Mouse (Mus musculus): ENCODE measurements around the gene Tmem176a. TPM values are rescaled to one million over a fixed set of nuclear protein-coding genes. Genes with fewer than 3 reads are reported as not detected.
A peak's percentile ranks its signal among the peaks of the same experiment; 100 is the strongest.
"Not testable (repeated sequence)": the region's sequence is repeated elsewhere in the genome, so short reads cannot be mapped to it uniquely, and the experiment has no call there.

Tmem176a gene
- polyA plus RNA-seq, 1 experiment from 2014 or later: 227 TPM

DNA sequence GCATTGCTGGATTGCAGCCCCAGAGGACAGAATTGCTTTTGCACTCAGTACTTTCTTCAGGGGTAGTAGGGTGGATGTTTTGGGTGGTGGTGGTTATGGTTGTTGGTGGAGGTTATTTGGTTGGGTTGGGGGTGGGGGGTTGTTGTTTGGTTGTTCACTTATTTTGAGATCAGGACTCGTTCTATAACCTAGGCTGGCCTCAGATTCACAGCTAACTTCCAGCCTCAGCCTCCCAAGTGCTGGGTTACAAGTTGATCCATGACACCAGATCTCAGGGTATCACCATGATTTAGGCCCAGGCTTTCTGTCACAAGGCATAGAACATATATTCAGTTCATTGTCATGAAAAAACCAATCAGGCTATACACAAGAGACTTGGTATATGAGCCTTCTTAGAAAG is 20.1 kb downstream of the Tmem176a start:
- Histone ChIP-seq H3K4me1 (ENCODE audit: insufficient read depth, low read length) (peaks cover 18% of the 10 kb centered on the region; the same call in 1 of the 2 replicates), H3K9ac (replicated peaks; ENCODE audit: low read length) (no peak overlapping the region), H3K36me3 (ENCODE audit: insufficient read depth, low read length) (no peaks in the 10 kb centered on the region), H3K27me3 (ENCODE audit: insufficient read depth, low read length) (no peaks in the 10 kb centered on the region), H3K4me3 (ENCODE audit: low read length) (no peak overlapping the region), H3K27ac (ENCODE audit: low read length) (no peak overlapping the region), H3K9me3 (ENCODE audit: low read length) (no peaks in the 10 kb centered on the region), H3K4me2 (replicated peaks; ENCODE audit: low read depth, low read length) (no peak overlapping the region)
- ATAC-seq (ENCODE audit: low FRiP score, low TSS enrichment): no peak
- WGBS: 86% methylated on average over 1 of the region's 1 CpGs

DNA sequence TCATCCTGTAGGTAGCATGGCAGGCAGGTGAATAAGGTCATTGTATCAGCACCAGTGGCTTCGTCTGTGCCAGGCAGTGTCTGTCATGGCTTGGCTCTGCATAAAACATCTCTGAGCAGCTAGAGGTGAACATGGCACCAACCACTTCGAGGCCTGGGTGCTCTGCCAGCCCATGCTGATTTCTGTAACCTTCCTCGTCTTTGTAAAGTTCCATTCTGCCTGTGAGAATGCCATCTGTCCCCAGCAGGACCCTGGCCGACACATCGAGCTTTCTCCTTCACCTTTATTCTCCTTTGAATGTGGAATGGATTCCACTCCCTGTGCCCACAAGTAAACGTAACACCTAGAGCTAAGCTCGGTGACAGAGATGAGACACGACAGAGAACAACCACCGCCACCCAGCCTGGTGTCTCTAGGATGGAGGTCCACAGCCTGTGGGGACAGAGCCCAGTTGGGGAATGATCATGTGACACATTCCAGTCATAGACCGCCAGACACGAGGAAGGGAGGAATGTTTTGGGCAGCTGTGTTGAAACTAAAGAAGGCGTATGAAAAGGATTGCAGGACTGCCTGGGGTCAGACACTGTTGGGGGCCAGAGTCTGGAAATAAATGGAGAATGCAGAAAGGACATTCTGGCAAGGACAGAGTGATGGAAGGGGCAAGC is 21.0 kb downstream of the Tmem176a start:
- Histone ChIP-seq H3K4me3 (ENCODE audit: low read length) (no peak overlapping the region), H3K9ac (replicated peaks; ENCODE audit: low read length) (no peak overlapping the region), H3K36me3 (ENCODE audit: insufficient read depth, low read length) (no peaks in the 10 kb centered on the region), H3K9me3 (ENCODE audit: low read length) (no peaks in the 10 kb centered on the region), H3K27me3 (ENCODE audit: insufficient read depth, low read length) (no peaks in the 10 kb centered on the region), H3K27ac (ENCODE audit: low read length) (peak overlapping the region; percentile 6; the same call in 1 of the 2 replicates), H3K4me1 (ENCODE audit: insufficient read depth, low read length) (peaks cover 18% of the 10 kb centered on the region; the same call in 1 of the 2 replicates), H3K4me2 (replicated peaks; ENCODE audit: low read depth, low read length) (no peak overlapping the region)
- ATAC-seq (ENCODE audit: low FRiP score, low TSS enrichment): peak; percentile 33; the same call in 1 of the 2 replicates
- 65% methylated on average over 12 of the region's 12 CpGs for WGBS

DNA sequence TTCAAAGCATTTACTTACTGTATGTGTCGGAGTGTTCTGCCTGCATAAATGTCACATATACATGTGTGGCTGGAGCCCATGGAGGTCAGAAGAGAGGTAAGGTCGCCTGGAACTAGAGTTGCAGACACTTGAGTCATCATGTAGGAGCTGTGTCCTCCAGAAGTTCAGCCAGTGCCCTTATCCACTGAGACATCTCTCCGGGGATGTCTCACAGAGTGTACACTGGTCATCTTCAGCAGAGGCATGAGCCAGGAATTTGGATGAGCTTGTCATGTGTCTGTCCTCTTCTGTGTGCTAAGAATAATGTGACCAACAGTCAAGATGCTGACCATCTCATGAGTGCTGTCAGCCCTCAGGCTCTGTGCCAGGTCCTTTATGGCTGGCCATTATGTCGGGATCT is 22.1 kb downstream of the Tmem176a start:
- Histone ChIP-seq H3K4me1 (ENCODE audit: insufficient read depth, low read length) (peaks cover 19% of the 10 kb centered on the region; the same call in 1 of the 2 replicates), H3K9me3 (ENCODE audit: low read length) (no peaks in the 10 kb centered on the region), H3K4me2 (replicated peaks; ENCODE audit: low read depth, low read length) (no peak overlapping the region), H3K27ac (ENCODE audit: low read length) (no peak overlapping the region), H3K9ac (replicated peaks; ENCODE audit: low read length) (no peak overlapping the region), H3K36me3 (ENCODE audit: insufficient read depth, low read length) (no peaks in the 10 kb centered on the region), H3K27me3 (ENCODE audit: insufficient read depth, low read length) (no peaks in the 10 kb centered on the region), H3K4me3 (ENCODE audit: low read length) (no peak overlapping the region)
- no peak for ATAC-seq (ENCODE audit: low FRiP score, low TSS enrichment)
- WGBS: 79% methylated on average over 4 of the region's 4 CpGs

DNA sequence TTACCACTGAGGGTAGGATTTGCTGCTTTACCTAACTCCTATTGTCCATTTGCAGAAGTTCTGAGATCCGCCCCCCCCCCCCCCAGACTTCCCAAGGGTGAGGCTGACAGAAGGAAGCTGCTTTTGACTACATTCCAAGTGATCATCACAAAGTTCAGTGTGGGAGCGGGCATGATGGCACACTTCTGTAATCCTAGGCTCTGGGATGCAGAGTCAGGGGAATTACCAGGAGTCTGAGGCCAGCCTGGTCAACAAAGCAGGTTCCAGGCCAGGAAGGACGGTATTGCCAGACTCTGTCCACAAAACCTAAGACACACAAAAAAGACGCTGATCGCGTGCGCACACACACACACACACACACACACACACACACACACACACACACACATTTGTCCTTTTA is 22.8 kb downstream of the Tmem176a start:
- WGBS: 91% methylated on average over 7 of the region's 7 CpGs
- H3K4me2 ChIP-seq (replicated peaks; ENCODE audit: low read depth, low read length): no peak overlapping the region
- peaks cover 15% of the 10 kb centered on the region; the same call in 1 of the 2 replicates for H3K4me1 ChIP-seq (ENCODE audit: insufficient read depth, low read length)
- no peaks in the 10 kb centered on the region for H3K27me3 ChIP-seq (ENCODE audit: insufficient read depth, low read length)
- no peak overlapping the region for H3K9ac ChIP-seq (replicated peaks; ENCODE audit: low read length)
- H3K27ac ChIP-seq (ENCODE audit: low read length): no peak overlapping the region
- no peak for ATAC-seq (ENCODE audit: low FRiP score, low TSS enrichment)
- H3K4me3 ChIP-seq (ENCODE audit: low read length): no peak overlapping the region
- no peaks in the 10 kb centered on the region for H3K9me3 ChIP-seq (ENCODE audit: low read length)
- H3K36me3 ChIP-seq (ENCODE audit: insufficient read depth, low read length): no peaks in the 10 kb centered on the region

DNA sequence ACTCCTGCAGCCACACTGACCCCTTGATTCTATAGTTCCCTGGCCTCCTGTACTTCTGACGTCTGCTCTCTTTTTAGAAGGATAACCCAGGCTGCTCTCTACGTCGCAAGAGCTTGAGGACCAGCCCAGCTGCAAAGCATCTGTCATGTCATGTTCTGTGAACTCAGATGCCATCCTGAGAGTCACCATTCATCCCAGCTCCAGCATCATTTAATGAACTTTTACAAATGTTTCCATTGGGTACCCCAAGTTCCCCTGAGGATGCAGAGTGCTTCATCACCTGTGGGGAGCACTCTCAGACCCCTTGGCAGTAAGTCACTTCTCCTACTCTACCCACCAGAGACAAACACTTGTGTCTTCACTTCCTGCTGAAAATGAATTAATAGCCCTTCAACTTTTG is 23.5 kb downstream of the Tmem176a start:
- H3K27ac ChIP-seq (ENCODE audit: low read length): peak overlapping the region; percentile 94; the same call in 1 of the 2 replicates
- 43% methylated on average over 3 of the region's 3 CpGs for WGBS

DNA sequence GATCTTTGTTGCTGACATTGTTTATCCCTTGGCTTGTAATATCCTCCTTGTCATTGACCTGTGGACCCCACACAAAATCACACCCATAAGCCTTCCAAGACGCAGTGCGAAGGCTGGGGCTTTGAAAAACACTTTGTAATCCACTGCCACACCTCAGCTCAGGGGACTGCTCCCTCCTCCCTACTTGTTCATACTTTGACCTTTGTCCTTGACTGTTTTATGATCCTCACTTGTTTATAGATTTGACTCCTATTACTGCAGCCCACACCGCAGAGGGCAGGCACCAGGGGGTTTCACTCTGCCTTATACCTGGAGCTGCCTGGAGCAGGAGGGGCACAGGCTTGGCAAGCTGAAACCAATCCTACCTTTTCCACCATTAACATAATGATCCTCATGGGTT is 24.0 kb downstream of the Tmem176a start:
- Histone ChIP-seq H3K9ac (replicated peaks; ENCODE audit: low read length) (no peak overlapping the region), H3K4me1 (ENCODE audit: insufficient read depth, low read length) (peaks cover 15% of the 10 kb centered on the region; the same call in 1 of the 2 replicates), H3K27ac (ENCODE audit: low read length) (peak overlapping the region; percentile 94), H3K9me3 (ENCODE audit: low read length) (no peaks in the 10 kb centered on the region), H3K36me3 (ENCODE audit: insufficient read depth, low read length) (no peaks in the 10 kb centered on the region), H3K4me2 (replicated peaks; ENCODE audit: low read depth, low read length) (no peak overlapping the region), H3K4me3 (ENCODE audit: low read length) (no peak overlapping the region), H3K27me3 (ENCODE audit: insufficient read depth, low read length) (no peaks in the 10 kb centered on the region)
- WGBS: 30% methylated on average over 3 of the region's 3 CpGs
- no peak for ATAC-seq (ENCODE audit: low FRiP score, low TSS enrichment)

More for the DNA sequence above, 23.5 kb downstream of the Tmem176a start:
- H3K9me3 ChIP-seq (ENCODE audit: low read length): no peaks in the 10 kb centered on the region
- no peak overlapping the region for H3K4me3 ChIP-seq (ENCODE audit: low read length)
- H3K9ac ChIP-seq (replicated peaks; ENCODE audit: low read length): no peak overlapping the region
- peaks cover 15% of the 10 kb centered on the region; the same call in 1 of the 2 replicates for H3K4me1 ChIP-seq (ENCODE audit: insufficient read depth, low read length)
- no peak overlapping the region for H3K4me2 ChIP-seq (replicated peaks; ENCODE audit: low read depth, low read length)
- no peaks in the 10 kb centered on the region for H3K36me3 ChIP-seq (ENCODE audit: insufficient read depth, low read length)
- ATAC-seq (ENCODE audit: low FRiP score, low TSS enrichment): no peak
- no peaks in the 10 kb centered on the region for H3K27me3 ChIP-seq (ENCODE audit: insufficient read depth, low read length)

DNA sequence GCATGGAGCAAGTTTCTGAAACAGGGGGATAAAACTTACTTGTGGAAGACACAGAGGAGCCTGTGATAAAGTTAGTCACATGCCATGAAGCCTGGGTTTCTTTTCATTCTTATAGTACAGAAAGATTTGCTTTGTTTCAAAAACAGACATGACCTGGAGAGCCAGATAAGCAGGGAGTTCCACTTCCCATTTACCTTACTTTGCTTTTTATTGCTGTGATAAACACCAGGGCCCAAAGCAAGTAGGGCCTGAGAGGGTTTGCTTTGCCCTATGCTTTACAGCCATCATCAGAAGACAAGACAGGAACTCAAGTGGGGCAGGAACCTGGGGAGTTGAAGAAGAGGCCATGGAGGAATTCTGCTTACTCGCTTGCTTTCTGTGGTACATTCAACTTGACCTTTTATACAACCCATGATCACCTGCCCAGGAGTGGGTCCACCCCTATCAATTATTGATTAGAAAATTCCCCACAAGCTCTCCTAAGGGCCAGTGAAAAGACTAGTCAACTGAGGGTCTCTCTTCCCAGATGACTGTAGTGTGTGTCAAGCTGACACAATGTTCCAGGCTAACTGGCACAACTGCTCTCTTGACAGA is 24.5 kb downstream of the Tmem176a start:
- 76% methylated on average over 1 of the region's 1 CpGs for WGBS
- no peaks in the 10 kb centered on the region for H3K9me3 ChIP-seq (ENCODE audit: low read length)
- no peak overlapping the region for H3K4me2 ChIP-seq (replicated peaks; ENCODE audit: low read depth, low read length)
- peak overlapping the region; percentile 94 for H3K27ac ChIP-seq (ENCODE audit: low read length)
- no peaks in the 10 kb centered on the region for H3K36me3 ChIP-seq (ENCODE audit: insufficient read depth, low read length)
- no peak overlapping the region for H3K9ac ChIP-seq (replicated peaks; ENCODE audit: low read length)
- H3K4me3 ChIP-seq (ENCODE audit: low read length): no peak overlapping the region
- no peaks in the 10 kb centered on the region for H3K27me3 ChIP-seq (ENCODE audit: insufficient read depth, low read length)
- no peak for ATAC-seq (ENCODE audit: low FRiP score, low TSS enrichment)
- H3K4me1 ChIP-seq (ENCODE audit: insufficient read depth, low read length): peaks cover 15% of the 10 kb centered on the region; the same call in 1 of the 2 replicates

DNA sequence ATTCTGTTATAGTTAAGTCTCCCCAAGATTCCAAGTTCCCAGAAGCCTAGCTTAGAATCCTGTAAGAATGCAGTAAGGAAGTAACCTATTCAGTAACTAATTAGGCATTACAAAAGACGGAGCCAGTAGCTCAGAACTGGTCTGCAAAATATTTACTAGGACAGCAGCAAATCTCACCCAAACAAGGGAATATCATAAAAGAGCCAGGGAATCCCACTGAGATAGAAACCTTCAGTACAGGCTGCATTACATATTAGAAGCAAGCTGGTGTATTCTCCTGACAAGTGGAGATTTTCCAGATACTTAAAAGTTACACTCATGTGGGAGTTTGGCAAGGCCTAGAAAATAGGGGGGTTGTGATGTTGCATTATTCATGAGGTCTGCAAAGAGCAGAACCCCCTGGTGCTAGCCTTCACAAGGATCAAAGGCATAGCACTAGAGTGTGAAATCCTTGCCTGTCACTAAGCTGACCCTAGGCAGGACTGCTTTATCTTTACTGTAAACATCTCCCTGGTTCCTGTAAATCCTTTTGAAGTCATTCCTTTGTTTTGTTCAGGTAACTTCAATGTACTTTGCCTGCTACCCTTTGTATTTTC is 25.7 kb downstream of the Tmem176a start:
- ATAC-seq (ENCODE audit: low FRiP score, low TSS enrichment): not testable (repeated sequence)
- peak overlapping the region; percentile 54; the same call in 1 of the 2 replicates for H3K27ac ChIP-seq (ENCODE audit: low read length)
- 33% methylated on average over 1 of the region's 1 CpGs for WGBS

DNA sequence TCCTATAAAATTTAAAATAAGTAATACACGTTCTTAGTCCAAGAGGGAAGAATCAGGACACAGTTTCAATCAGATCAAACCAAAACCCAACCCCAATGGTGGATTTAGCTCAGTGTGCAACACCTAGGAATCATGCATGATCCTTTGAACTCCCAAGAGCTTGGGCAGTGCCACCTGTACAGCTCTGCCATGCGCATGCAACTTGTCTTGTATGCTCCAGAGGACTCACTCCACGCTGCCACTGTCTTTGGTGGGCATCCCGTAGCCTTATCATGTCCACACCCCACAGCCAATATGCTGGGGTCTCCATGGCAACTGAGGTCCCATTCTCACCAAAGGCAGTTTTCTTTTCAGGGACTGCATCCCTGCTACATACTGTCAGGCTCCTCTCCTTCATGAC is 26.4 kb downstream of the Tmem176a start:
- Histone ChIP-seq H3K27me3 (ENCODE audit: insufficient read depth, low read length) (no peaks in the 10 kb centered on the region), H3K4me3 (ENCODE audit: low read length) (no peak overlapping the region), H3K9ac (replicated peaks; ENCODE audit: low read length) (peak overlapping the region; percentile 27; the same call in 1 of the 2 replicates), H3K36me3 (ENCODE audit: insufficient read depth, low read length) (no peaks in the 10 kb centered on the region), H3K9me3 (ENCODE audit: low read length) (no peaks in the 10 kb centered on the region), H3K4me1 (ENCODE audit: insufficient read depth, low read length) (peaks cover 13% of the 10 kb centered on the region; the same call in 1 of the 2 replicates), H3K4me2 (replicated peaks; ENCODE audit: low read depth, low read length) (no peak overlapping the region), H3K27ac (ENCODE audit: low read length) (peak overlapping the region; percentile 84)
- 67% methylated on average over 4 of the region's 4 CpGs for WGBS
- no peak for ATAC-seq (ENCODE audit: low FRiP score, low TSS enrichment)

More for the DNA sequence above, 25.7 kb downstream of the Tmem176a start:
- H3K36me3 ChIP-seq (ENCODE audit: insufficient read depth, low read length); H3K9me3 ChIP-seq (ENCODE audit: low read length); H3K27me3 ChIP-seq (ENCODE audit: insufficient read depth, low read length); H3K4me3 ChIP-seq (ENCODE audit: low read length); H3K4me2 ChIP-seq (replicated peaks; ENCODE audit: low read depth, low read length); H3K9ac ChIP-seq (replicated peaks; ENCODE audit: low read length): not testable (repeated sequence)
- peaks cover 13% of the 10 kb centered on the region; the same call in 1 of the 2 replicates for H3K4me1 ChIP-seq (ENCODE audit: insufficient read depth, low read length)

All from kidney, embryonic 16.5 days (tissue).